Mouse (Mus musculus) gastrocnemius, adult 2 months (tissue): ENCODE results near the gene Grtp1. TPM values are rescaled to one million over a fixed set of nuclear protein-coding genes. Genes with fewer than 3 reads are reported as not detected.

Experiments used
- DNase-seq: peaks from one replicate; pipeline ENCODE4 v3.0.0; 2022
- H3K27ac ChIP-seq: fragments of 200-600 bp; 2 replicates; pipeline ENCODE4 v1.8.1; 2022; ENCODE audit warnings: mild to moderate bottlenecking
- H3K4me3 ChIP-seq: fragments of 200-600 bp; 2 replicates; pipeline ENCODE4 v1.8.1; 2022; ENCODE audit warnings: mild to moderate bottlenecking, moderate library complexity
- CTCF ChIP-seq: fragments of 200-600 bp; IDR thresholded peaks from 2 replicates; pipeline ENCODE4 v1.8.1; 2022; ENCODE audit warnings: antibody characterized with exemption, mild to moderate bottlenecking, moderate library complexity
- intact Hi-C: fragments of 180-260 bp; cut with DNase I; formaldehyde crosslinking; loops from one replicate; pipeline ENCODE4 v1.15.1; 2025
- total RNA-seq, 2 experiments: library from RNA; stranded (reverse); gene quantifications; 2 replicates each; pipeline ENCODE4 v1.2.3; 2021

Gene Grtp1
- total RNA-seq, 2 experiments from 2014 or later: 9.7 to 20.6 TPM

GRCm38 (mm10) chr8:13179948-13180347 lies 20.5 kb downstream of the Grtp1 start:
- TF ChIP-seq CTCF: no peak
- Histone ChIP-seq H3K27ac (peak overlapping the region; percentile 89), H3K4me3 (peak overlapping the region; percentile 1; the same call in 1 of the 2 replicates)
- intact Hi-C loops: no loop called here
- no peak for DNase-seq

- intact Hi-C loops: no loop called here
- no peak for DNase-seq
- peak overlapping the region; percentile 89 for H3K27ac ChIP-seq
- TF ChIP-seq CTCF: no peak
- peak overlapping the region; percentile 1; the same call in 1 of the 2 replicates for H3K4me3 ChIP-seq
Measured at GRCm38 (mm10) chr8:13179482-13179881, 20.9 kb downstream of the Grtp1 start.

DNA sequence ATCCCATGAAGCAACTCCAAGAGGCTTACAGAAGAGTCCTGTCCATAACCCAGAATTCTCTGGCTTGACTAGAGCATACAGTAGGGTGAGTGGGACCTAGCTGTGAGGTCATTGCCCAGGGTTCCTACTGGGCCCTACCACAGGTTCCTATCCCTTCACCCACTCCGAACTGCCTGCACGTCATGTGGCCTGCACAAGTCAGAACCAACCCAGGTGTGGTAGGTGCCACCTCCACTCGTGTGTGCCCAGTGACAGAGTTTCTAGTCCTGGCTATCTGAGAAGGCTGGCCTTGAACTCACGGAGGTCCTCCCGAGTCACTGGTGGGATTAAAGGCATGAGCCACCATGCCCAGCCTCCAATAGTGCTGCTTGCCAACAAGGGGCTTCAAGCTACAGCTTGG lies 22.3 kb downstream of the Grtp1 start:
- H3K27ac ChIP-seq: peak overlapping the region; percentile 89; the same call in 1 of the 2 replicates
- intact Hi-C loops: no loop called here
- H3K4me3 ChIP-seq: no peak overlapping the region
- no peak for TF ChIP-seq CTCF
- DNase-seq: no peak

- Histone ChIP-seq H3K4me3 (no peak overlapping the region), H3K27ac (no peak overlapping the region)
- no peak for TF ChIP-seq CTCF
- intact Hi-C loops: no loop called here
- DNase-seq: no peak
Measured at GRCm38 (mm10) chr8:13177173-13177852, 23.1 kb downstream of the Grtp1 start.

DNA sequence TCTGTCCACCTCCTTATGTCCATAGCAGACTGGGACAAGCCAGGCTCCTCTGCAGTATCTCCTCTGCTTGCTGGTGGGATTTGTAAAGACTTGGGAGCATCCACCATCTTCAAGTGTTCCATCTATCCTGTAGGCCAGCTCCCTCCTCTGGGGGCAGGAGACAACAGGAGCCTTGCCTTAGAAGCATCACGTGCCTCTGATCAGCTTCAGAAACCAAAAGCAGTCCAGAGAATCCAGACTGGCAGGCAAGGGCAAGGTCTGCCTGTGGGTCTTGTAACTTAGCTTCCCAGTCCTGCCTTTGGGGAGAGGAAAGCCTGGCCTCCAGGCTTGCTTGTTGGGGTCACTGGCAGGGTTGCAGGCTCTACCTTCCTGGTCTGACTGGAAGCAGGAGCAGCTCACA lies 24.8 kb downstream of the Grtp1 start:
- TF ChIP-seq CTCF: no peak
- intact Hi-C loops: no loop called here
- no peak overlapping the region for H3K4me3 ChIP-seq
- no peak for DNase-seq
- no peak overlapping the region for H3K27ac ChIP-seq

GRCm38 (mm10) chr8:13174811-13175210 lies 25.6 kb downstream of the Grtp1 start:
- TF ChIP-seq CTCF: no peak
- no peak overlapping the region for H3K27ac ChIP-seq
- intact Hi-C loops: no loop called here
- DNase-seq: no peak
- no peak overlapping the region for H3K4me3 ChIP-seq

GRCm38 (mm10) chr8:13174305-13174704 lies 26.1 kb downstream of the Grtp1 start:
- H3K27ac ChIP-seq: no peak overlapping the region
- no peak for TF ChIP-seq CTCF
- intact Hi-C loops: no loop called here
- H3K4me3 ChIP-seq: no peak overlapping the region
- no peak for DNase-seq

- no peak for DNase-seq
- intact Hi-C loops: loop anchor here (2.0 kb wide), 1 partner anchor 38 kb away; no protein-coding TSS in a partner anchor
- no peak for TF ChIP-seq CTCF
- Histone ChIP-seq H3K27ac (peak overlapping the region; percentile 73), H3K4me3 (no peak overlapping the region)
Measured at GRCm38 (mm10) chr8:13170510-13170909, 29.9 kb downstream of the Grtp1 start.

- peak overlapping the region; percentile 99 for H3K27ac ChIP-seq
- intact Hi-C loops: no loop called here
- no peak for TF ChIP-seq CTCF
- H3K4me3 ChIP-seq: peak overlapping the region; percentile 20
- peak; percentile 49 for DNase-seq
Measured at GRCm38 (mm10) chr8:13164361-13164760, 36.1 kb downstream of the Grtp1 start.

DNA sequence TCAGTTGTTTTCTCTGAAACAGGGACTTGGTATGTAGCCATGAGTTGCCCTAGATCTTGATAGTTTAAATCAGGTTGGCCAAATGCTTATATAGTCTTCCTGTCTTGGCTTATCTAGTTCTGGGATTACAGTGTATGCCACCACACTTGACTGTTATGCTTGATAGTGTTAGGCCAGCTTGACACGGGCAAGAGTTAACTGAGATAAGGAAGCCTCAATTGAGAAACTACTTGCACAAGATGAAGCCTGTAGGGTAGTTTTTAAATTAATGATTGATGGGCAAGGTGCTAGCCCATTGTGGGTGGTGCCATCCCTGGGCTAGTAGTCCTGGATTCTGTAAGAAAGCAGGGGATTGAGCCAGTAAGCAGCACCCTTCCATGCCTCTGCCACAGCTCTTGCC lies 36.9 kb downstream of the Grtp1 start:
- TF ChIP-seq CTCF: no peak
- intact Hi-C loops: no loop called here

DNA sequence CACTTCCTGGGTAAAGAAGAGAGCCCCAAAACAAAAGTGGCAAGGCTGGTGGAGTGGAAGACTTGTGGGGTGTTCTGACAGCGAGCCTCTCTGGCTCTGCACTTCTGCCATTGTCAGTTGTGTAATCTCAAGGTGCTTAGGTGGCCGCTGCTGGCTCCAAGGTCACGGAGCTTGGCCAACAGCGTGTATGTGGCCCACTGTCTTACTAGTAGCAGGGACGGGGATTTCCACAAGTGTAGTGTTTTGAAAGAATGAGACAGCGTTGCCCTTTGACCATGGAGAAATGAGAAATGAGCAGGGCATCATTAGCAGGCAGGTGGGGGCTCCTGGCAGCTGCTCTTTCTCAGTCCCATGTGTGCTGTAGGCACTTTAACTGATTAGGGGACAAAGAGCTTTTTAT lies 38.3 kb downstream of the Grtp1 start:
- peak overlapping the region; percentile 99 for H3K27ac ChIP-seq
- intact Hi-C loops: no loop called here
- H3K4me3 ChIP-seq: peak overlapping the region; percentile 37
- TF ChIP-seq CTCF: no peak
- DNase-seq: peak; percentile 53

More for the DNA sequence above, 36.9 kb downstream of the Grtp1 start:
- Histone ChIP-seq H3K4me3 (peak overlapping the region; percentile 29), H3K27ac (peak overlapping the region; percentile 99)
- no peak for DNase-seq

DNA sequence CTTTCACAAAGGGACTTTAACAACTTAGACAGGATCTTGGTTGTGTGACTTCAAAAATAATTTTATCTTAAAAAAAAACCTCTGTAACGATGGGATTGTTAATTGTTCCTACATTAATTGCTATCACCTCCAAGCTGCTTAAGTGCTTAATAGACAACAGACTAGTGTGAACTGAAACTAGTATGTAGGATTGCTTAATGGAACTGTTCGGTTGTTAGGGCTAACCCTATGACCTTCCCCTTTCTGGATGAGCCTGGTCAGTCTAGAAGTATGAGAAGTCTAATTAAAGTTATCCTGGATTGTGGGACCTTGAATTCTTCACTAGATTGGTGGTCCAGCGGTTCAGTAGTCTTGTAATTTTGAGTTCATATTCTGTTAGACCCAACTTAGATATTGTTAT lies 39.7 kb downstream of the Grtp1 start:
- H3K27ac ChIP-seq: peak overlapping the region; percentile 99
- H3K4me3 ChIP-seq: peak overlapping the region; percentile 100
- intact Hi-C loops: no loop called here
- no peak for DNase-seq
- TF ChIP-seq CTCF: no peak

DNA sequence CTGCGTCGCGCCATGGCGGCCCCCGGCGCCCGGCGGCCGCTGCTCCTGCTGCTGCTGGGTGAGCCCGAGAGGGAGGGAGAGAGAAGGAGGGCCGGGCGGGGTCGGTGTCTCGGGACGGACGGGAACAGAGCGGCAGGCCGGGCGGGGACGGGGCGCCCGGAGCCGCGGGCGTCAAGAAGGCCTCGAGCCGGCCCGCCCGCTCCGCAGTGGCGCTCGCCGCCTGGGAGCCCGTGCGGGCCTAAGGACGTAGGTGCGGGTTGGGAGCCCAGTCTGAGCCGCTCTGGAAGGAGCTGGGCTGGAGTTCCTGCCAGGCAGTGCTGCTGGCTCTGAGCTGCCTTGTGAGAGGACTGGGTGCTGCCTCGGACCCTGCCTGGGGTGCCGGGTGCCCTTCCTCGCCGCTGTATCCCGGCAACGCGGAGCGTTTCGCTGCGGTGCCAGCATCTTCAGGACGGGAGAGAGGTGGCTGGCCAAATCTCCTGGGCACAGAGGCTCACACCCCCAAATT lies 41.0 kb downstream of the Grtp1 start:
- H3K4me3 ChIP-seq: peak overlapping the region; percentile 100
- intact Hi-C loops: loop anchor here (2.0 kb wide), 1 partner anchor 49 kb away; no protein-coding TSS in a partner anchor
- H3K27ac ChIP-seq: peak overlapping the region; percentile 99
- DNase-seq: no peak
- no peak for TF ChIP-seq CTCF
